ENCODE assay signal across 8 mouse cellular contexts in the genomic region with DNA sequence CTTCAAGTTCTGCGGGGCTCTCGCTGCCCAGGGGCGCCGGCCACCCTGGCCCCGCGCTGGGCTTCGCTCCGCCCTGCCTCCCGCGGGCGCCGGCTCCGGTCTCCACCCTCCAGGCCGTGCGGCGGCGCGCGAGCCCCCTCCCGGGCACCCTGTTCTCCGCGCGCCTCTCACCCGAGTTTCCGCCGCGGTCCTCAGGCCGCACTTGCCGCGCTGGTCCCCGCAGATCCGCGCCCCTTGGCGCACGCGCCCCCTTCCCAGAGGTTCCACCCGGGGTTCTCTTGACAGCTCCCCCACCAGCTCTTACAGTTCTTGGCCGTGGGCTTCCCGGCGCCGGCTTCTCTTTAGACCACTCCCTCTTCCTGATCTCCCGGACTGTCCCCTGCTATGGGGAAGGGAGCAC. TPM values are rescaled to one million over a fixed set of nuclear protein-coding genes. Genes with fewer than 3 reads are reported as not detected.
DNase-seq lines count a peak whose midpoint lies in the region; ATAC-seq and TF ChIP-seq lines count a peak whose summit lies in the region.

No protein-coding gene starts in this region.

- H3K4me3 ChIP-seq in E14TG2a.4 (replicated peaks; ENCODE audit: low read length), result peak overlapping the region; percentile 93
- H3K4me3 ChIP-seq in intestine, embryonic 14.5 days (ENCODE audit: low read depth, low read length), result peak overlapping the region; percentile 64
- peak overlapping the region; percentile 88 for H3K4me3 ChIP-seq in stomach, embryonic 15.5 days (replicated peaks)

- peak; percentile 90 for DNase-seq in adrenal gland, adult 2 months
- DNase-seq in intestine, embryonic 14.5 days (ENCODE audit: low spot score), result peak; percentile 87
- peak; percentile 71 to 73 for DNase-seq in left cerebral cortex, postnatal 36 days (ENCODE audit: low spot score in 2 of 2)
- no peak for DNase-seq in cerebellum, adult 8-10 months

- under 1% methylated on average over 37 of the region's 42 CpGs for WGBS in intestine, embryonic 14.5 days
- WGBS in stomach, embryonic 15.5 days, result 0% methylated on average over 27 of the region's 42 CpGs

- H3K27ac ChIP-seq in intestine, embryonic 14.5 days (ENCODE audit: low read depth), result peak overlapping the region; percentile 87
- peak overlapping the region; percentile 93 for H3K27ac ChIP-seq in stomach, embryonic 15.5 days

- peak overlapping the region; percentile 89 for H3K4me2 ChIP-seq in intestine, embryonic 14.5 days (ENCODE audit: low read length)
- peak overlapping the region; percentile 71 for H3K4me2 ChIP-seq in stomach, embryonic 15.5 days

- no peak for TF ChIP-seq CTCF in E14TG2a.4 (conservative IDR thresholded peaks at IDR 0.05; ENCODE audit: low read length)

- H3K27me3 ChIP-seq in E14TG2a.4 (ENCODE audit: insufficient read depth, low read length), result no peaks in the 10 kb centered on the region
- no peaks in the 10 kb centered on the region for H3K27me3 ChIP-seq in intestine, embryonic 14.5 days (replicated peaks; ENCODE audit: control insufficient read depth, insufficient read depth, low read length)
- no peaks in the 10 kb centered on the region for H3K27me3 ChIP-seq in stomach, embryonic 15.5 days (replicated peaks)

- intact Hi-C loops in left cerebral cortex, postnatal 36 days (cut with DNase I), result loop anchor here (1.0 to 10.0 kb wide), 3 partner anchors 31 to 63 kb away; a partner anchor contains a TSS

- peak; percentile 49 for ATAC-seq in frontal cortex, adult (ENCODE audit: low TSS enrichment)
- peak; percentile 90 for ATAC-seq in intestine, embryonic 14.5 days (replicated peaks; ENCODE audit: low FRiP score, low TSS enrichment, low read depth)
- ATAC-seq in megakaryocyte progenitor cell, adult 5-6 weeks (replicated peaks; ENCODE audit: poor library complexity), result peak; percentile 12
- peak; percentile 84 for ATAC-seq in stomach, embryonic 15.5 days (ENCODE audit: insufficient read depth, low FRiP score, low read depth)

- peak overlapping the region; percentile 78 for H3K9ac ChIP-seq in intestine, embryonic 14.5 days (ENCODE audit: low read length)
- peak overlapping the region; percentile 72 for H3K9ac ChIP-seq in stomach, embryonic 15.5 days

- peaks cover 38% of the 10 kb centered on the region for H3K9me3 ChIP-seq in E14TG2a.4 (ENCODE audit: low read length)
- no peaks in the 10 kb centered on the region for H3K9me3 ChIP-seq in intestine, embryonic 14.5 days (ENCODE audit: control insufficient read depth, low read length)
- H3K9me3 ChIP-seq in stomach, embryonic 15.5 days, result no peaks in the 10 kb centered on the region

- peaks cover 31% of the 10 kb centered on the region for H3K36me3 ChIP-seq in E14TG2a.4 (ENCODE audit: insufficient read depth, low read length)
- H3K36me3 ChIP-seq in intestine, embryonic 14.5 days (ENCODE audit: control insufficient read depth, insufficient read depth, low read length), result peaks cover 23% of the 10 kb centered on the region
- H3K36me3 ChIP-seq in stomach, embryonic 15.5 days, result peaks cover 19% of the 10 kb centered on the region

- peaks cover 59% of the 10 kb centered on the region for H3K4me1 ChIP-seq in E14TG2a.4 (replicated peaks; ENCODE audit: low read depth, low read length)
- H3K4me1 ChIP-seq in intestine, embryonic 14.5 days (replicated peaks; ENCODE audit: control insufficient read depth, insufficient read depth, low read length), result peaks cover 23% of the 10 kb centered on the region
- peaks cover 23% of the 10 kb centered on the region for H3K4me1 ChIP-seq in stomach, embryonic 15.5 days

RNA-seq across cellular contexts. Expression of a gene that starts 0.4 kb away (rescaled TPM):
- 10 to 100 TPM; 59.3 to 65.7 TPM for total RNA-seq in adrenal gland, adult 2 months (2021)
- polyA plus RNA-seq in adrenal gland, adult 2 months (2012; rRNA removed), result 40.5 and 44.8 TPM in 2 replicates
- polyA plus RNA-seq in intestine, embryonic 14.5 days (2014; fragmentation: Nextera tagmentation; extraction: Ambion mirVana), result 43.3 and 43.7 TPM in 2 replicates
- total RNA-seq in left cerebral cortex, postnatal 36 days (2021), result 10 to 100 TPM; 59.6 to 62.3 TPM
- total RNA-seq in megakaryocyte progenitor cell, adult 5-6 weeks (2015), result 11.7 and 11.9 TPM in 2 replicates
- 7.0 and 7.4 TPM in 2 replicates for total RNA-seq in megakaryocyte progenitor cell, adult 5-6 weeks (2017)
- polyA plus RNA-seq in stomach, embryonic 15.5 days (2015; fragmentation: Nextera tagmentation; extraction: Ambion mirVana), result 37.2 and 37.6 TPM in 2 replicates

RNA-seq across cellular contexts. Expression of a gene that starts 2.5 kb away (rescaled TPM):
- 1 to 10 TPM in 1 of 2 experiments, under 1 TPM in 1; 0.97 to 1.9 TPM for total RNA-seq in adrenal gland, adult 2 months (2021)
- 14.0 and 15.0 TPM in 2 replicates for polyA plus RNA-seq in adrenal gland, adult 2 months (2012; rRNA removed)
- 0.05 and 0.28 TPM in 2 replicates for polyA plus RNA-seq in intestine, embryonic 14.5 days (2014; fragmentation: Nextera tagmentation; extraction: Ambion mirVana)
- 10 to 100 TPM in 1 of 2 experiments, 1 to 10 TPM in 1; 7.8 to 13.6 TPM for total RNA-seq in left cerebral cortex, postnatal 36 days (2021)
- total RNA-seq in megakaryocyte progenitor cell, adult 5-6 weeks (2015), result not detected in 2 replicates
- total RNA-seq in megakaryocyte progenitor cell, adult 5-6 weeks (2017), result 0.07 TPM in 1 of 2 replicates, not detected in the other
- polyA plus RNA-seq in stomach, embryonic 15.5 days (2015; fragmentation: Nextera tagmentation; extraction: Ambion mirVana), result 0.22 and 0.35 TPM in 2 replicates

RNA-seq across cellular contexts. Expression of a gene that starts 28.1 kb away (rescaled TPM):
- 10 to 100 TPM; 17.5 to 18.0 TPM for total RNA-seq in adrenal gland, adult 2 months (2021)
- polyA plus RNA-seq in adrenal gland, adult 2 months (2012; rRNA removed), result 8.5 and 18.3 TPM in 2 replicates
- polyA plus RNA-seq in intestine, embryonic 14.5 days (2014; fragmentation: Nextera tagmentation; extraction: Ambion mirVana), result 13.3 and 14.1 TPM in 2 replicates
- total RNA-seq in left cerebral cortex, postnatal 36 days (2021), result 10 to 100 TPM; 13.8 to 26.5 TPM
- 0.35 and 0.64 TPM in 2 replicates for total RNA-seq in megakaryocyte progenitor cell, adult 5-6 weeks (2015)
- 0.88 and 2.8 TPM in 2 replicates for total RNA-seq in megakaryocyte progenitor cell, adult 5-6 weeks (2017)
- polyA plus RNA-seq in stomach, embryonic 15.5 days (2015; fragmentation: Nextera tagmentation; extraction: Ambion mirVana), result 13.1 and 14.2 TPM in 2 replicates

RNA-seq across cellular contexts. Expression of a gene that starts 32.2 kb away (rescaled TPM):
- 10 to 100 TPM; 22.1 to 23.9 TPM for total RNA-seq in adrenal gland, adult 2 months (2021)
- polyA plus RNA-seq in adrenal gland, adult 2 months (2012; rRNA removed), result 28.7 and 37.3 TPM in 2 replicates
- polyA plus RNA-seq in intestine, embryonic 14.5 days (2014; fragmentation: Nextera tagmentation; extraction: Ambion mirVana), result 13.0 and 15.6 TPM in 2 replicates
- total RNA-seq in left cerebral cortex, postnatal 36 days (2021), result 10 to 100 TPM; 14.2 to 15.4 TPM
- total RNA-seq in megakaryocyte progenitor cell, adult 5-6 weeks (2015), result 3.0 and 5.5 TPM in 2 replicates
- total RNA-seq in megakaryocyte progenitor cell, adult 5-6 weeks (2017), result 7.0 and 8.5 TPM in 2 replicates
- 16.2 and 17.4 TPM in 2 replicates for polyA plus RNA-seq in stomach, embryonic 15.5 days (2015; fragmentation: Nextera tagmentation; extraction: Ambion mirVana)

RNA-seq across cellular contexts. Expression of a gene that starts 43.0 kb away (rescaled TPM):
- not detected for total RNA-seq in adrenal gland, adult 2 months (2021)
- not detected in 2 replicates for polyA plus RNA-seq in adrenal gland, adult 2 months (2012; rRNA removed)
- not detected in 2 replicates for polyA plus RNA-seq in intestine, embryonic 14.5 days (2014; fragmentation: Nextera tagmentation; extraction: Ambion mirVana)
- total RNA-seq in left cerebral cortex, postnatal 36 days (2021), result not detected
- not detected in 2 replicates for total RNA-seq in megakaryocyte progenitor cell, adult 5-6 weeks (2015)
- not detected in 2 replicates for total RNA-seq in megakaryocyte progenitor cell, adult 5-6 weeks (2017)
- not detected in 2 replicates for polyA plus RNA-seq in stomach, embryonic 15.5 days (2015; fragmentation: Nextera tagmentation; extraction: Ambion mirVana)

Comparison
In these comparisons a context has a peak if more than half of its experiments do, and no peak if none do; other contexts are left out.
1. ATAC-seq: peak in every context shown above with its lines; median percentile 90 in intestine, embryonic 14.5 days; 84 in stomach, embryonic 15.5 days; 49 in frontal cortex, adult; 12 in megakaryocyte progenitor cell, adult 5-6 weeks.
2. RNA of a gene that starts 0.4 kb away (total RNA-seq): 59.3 to 65.7 TPM in adrenal gland, adult 2 months and 59.6 to 62.3 TPM in left cerebral cortex, postnatal 36 days; 7.0 to 11.9 TPM in megakaryocyte progenitor cell, adult 5-6 weeks; every median in the first group is over 4 times any median in the second.
3. Peak in every context shown above with its lines, with median percentiles within 50 percentile points of each other: H3K4me3 ChIP-seq.